Mouse (Mus musculus) G1E (cell line): ENCODE results near the gene Strn4.

Experiments used
- CTCF ChIP-seq: IDR thresholded peaks from 2 replicates; pipeline ENCODE4 v1.5.1; 2012; ENCODE audit warnings: low read depth, low read length, inconsistent platforms, mixed read lengths
- POLR2AphosphoS5 ChIP-seq: IDR thresholded peaks from 2 replicates; pipeline ENCODE4 v1.6.1; 2012; ENCODE audit warnings: low read depth, low read length, inconsistent platforms; ENCODE audit not compliant: insufficient replicate concordance

GRCm38 (mm10) chr7:16884334-16884733, 68.6 kb downstream of the Strn4 start:
- TF ChIP-seq POLR2AphosphoS5 (no peak), CTCF (no peak)
